Mouse (Mus musculus) erythroblast, embryonic 14.5 days (primary cell): ENCODE results near the gene Slc37a4.

Experiments used
- GATA1 ChIP-seq: IDR thresholded peaks from 2 replicates; pipeline ENCODE4 v1.6.1; 2012; ENCODE audit warnings: low read length, inconsistent platforms, mixed read lengths
- TAL1 ChIP-seq: IDR thresholded peaks from 3 replicates; pipeline ENCODE4 v1.6.1; 2012; ENCODE audit warnings: low read length, inconsistent platforms, mixed read lengths

DNA sequence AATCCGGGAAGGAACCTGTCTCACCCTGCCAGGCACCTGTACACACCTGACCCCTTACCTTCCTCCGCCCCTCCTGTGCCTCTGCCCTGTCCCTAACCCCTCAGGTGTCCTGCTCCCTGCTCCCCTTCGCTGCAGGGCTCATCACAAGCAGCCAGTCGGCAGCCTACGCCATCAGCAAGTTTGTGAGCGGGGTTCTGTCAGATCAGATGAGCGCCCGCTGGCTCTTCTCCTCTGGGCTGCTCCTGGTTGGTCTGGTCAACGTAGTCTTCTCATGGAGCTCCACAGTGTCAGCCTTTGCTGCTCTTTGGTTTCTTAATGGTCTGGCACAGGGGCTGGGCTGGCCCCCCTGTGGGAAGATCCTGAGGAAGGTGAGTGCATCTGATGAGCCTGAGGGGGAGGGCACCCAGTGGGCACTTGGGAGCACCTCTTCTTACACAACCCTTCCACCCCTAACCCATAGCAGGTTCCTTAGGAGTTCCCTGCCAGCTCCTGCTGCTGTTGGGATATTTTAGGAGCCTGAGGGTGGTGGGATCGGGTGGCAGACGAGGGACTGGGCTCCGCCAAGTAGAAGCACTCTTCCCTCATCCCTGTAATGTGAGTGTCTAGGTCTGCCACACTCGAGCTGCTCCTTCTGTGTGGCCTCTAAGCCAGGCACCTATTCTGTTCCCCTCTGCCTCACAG, 2.6 kb downstream of the Slc37a4 start:
- TF ChIP-seq TAL1, result no peak
- TF ChIP-seq GATA1, result no peak
